Mouse (Mus musculus): ENCODE measurements around the gene Mccc2. TPM values are rescaled to one million over a fixed set of nuclear protein-coding genes. Genes with fewer than 3 reads are reported as not detected.

The Mccc2 gene
- polyA plus RNA-seq, 1 experiment from 2014 or later, result 32.5 TPM

GRCm38 (mm10) chr13:100005911-100006496 lies 9.4 kb downstream of the Mccc2 start:
- Histone ChIP-seq H3K9ac (replicated peaks) (no peak overlapping the region), H3K27me3 (ENCODE audit: insufficient read depth, low read length) (no peaks in the 10 kb centered on the region), H3K4me1 (ENCODE audit: insufficient read depth) (peaks cover 3% of the 10 kb centered on the region; the same call in 1 of the 2 replicates), H3K27ac (ENCODE audit: low read depth) (no peak overlapping the region; the same call in 1 of the 2 replicates), H3K4me2 (ENCODE audit: low read depth, low read length) (no peak overlapping the region), H3K9me3 (ENCODE audit: low read length) (no peaks in the 10 kb centered on the region), H3K4me3 (ENCODE audit: low read depth, low read length) (no peak overlapping the region), H3K36me3 (replicated peaks; ENCODE audit: insufficient read depth, low read length) (no peaks in the 10 kb centered on the region)
- ATAC-seq (peak; percentile 65), DNase-seq (no peak)
- WGBS (ENCODE audit: insufficient replicate concordance), result 59% methylated on average over 12 of the region's 12 CpGs
- no peak for TF ChIP-seq EP300 (IDR thresholded peaks at IDR 0.05; ENCODE audit: low read depth)
- TF ChIP-seq CTCF (IDR thresholded peaks at IDR 0.05; ENCODE audit: low read depth), result no peak

DNA sequence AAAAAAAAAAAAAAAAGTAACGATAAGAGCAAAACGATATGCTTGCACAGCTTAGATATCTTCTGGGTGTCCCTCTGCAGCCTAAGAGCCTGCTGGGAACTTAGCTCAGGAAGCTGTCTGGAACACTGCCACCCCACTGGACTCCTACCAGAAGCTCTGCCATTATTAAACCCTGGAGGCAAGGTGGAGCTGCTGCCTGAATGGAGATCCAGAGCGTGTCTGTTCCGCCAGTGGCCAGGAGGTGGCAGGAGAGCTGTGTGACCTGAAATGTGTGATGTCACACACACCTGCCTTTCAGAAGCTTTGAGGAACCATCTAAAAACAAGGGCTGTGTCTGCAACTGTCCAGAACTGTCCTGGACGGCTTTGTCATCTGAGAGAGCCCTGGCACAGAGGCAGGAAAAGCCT lies 13.6 kb downstream of the Mccc2 start:
- no peak overlapping the region for H3K27ac ChIP-seq (ENCODE audit: low read depth)
- H3K9me3 ChIP-seq (ENCODE audit: low read length), result no peaks in the 10 kb centered on the region
- peaks cover 3% of the 10 kb centered on the region; the same call in 1 of the 2 replicates for H3K4me1 ChIP-seq (ENCODE audit: insufficient read depth)
- no peaks in the 10 kb centered on the region for H3K36me3 ChIP-seq (replicated peaks; ENCODE audit: insufficient read depth, low read length)
- peak; percentile 75 for ATAC-seq
- peak; percentile 87 for DNase-seq
- no peaks in the 10 kb centered on the region for H3K27me3 ChIP-seq (ENCODE audit: insufficient read depth, low read length)
- no peak overlapping the region for H3K4me2 ChIP-seq (ENCODE audit: low read depth, low read length)
- WGBS (ENCODE audit: insufficient replicate concordance), result 26% methylated on average over 5 of the region's 5 CpGs
- no peak overlapping the region for H3K9ac ChIP-seq (replicated peaks)
- H3K4me3 ChIP-seq (ENCODE audit: low read depth, low read length), result no peak overlapping the region
- TF ChIP-seq CTCF (IDR thresholded peaks at IDR 0.05; ENCODE audit: low read depth) (peak; percentile 90), EP300 (IDR thresholded peaks at IDR 0.05; ENCODE audit: low read depth) (no peak)

- ATAC-seq, result no peak
Measured at GRCm38 (mm10) chr13:99999078-99999477, 16.4 kb downstream of the Mccc2 start.

GRCm38 (mm10) chr13:99998099-99998498 lies 17.3 kb downstream of the Mccc2 start:
- ATAC-seq, result no peak
- H3K27ac ChIP-seq (ENCODE audit: low read depth), result no peak overlapping the region
- H3K27me3 ChIP-seq (ENCODE audit: insufficient read depth, low read length), result no peaks in the 10 kb centered on the region
- WGBS (ENCODE audit: insufficient replicate concordance), result 85% methylated on average over 3 of the region's 3 CpGs
- no peaks in the 10 kb centered on the region for H3K36me3 ChIP-seq (replicated peaks; ENCODE audit: insufficient read depth, low read length)
- no peaks in the 10 kb centered on the region for H3K4me1 ChIP-seq (ENCODE audit: insufficient read depth)
- DNase-seq, result no peak
- TF ChIP-seq EP300 (IDR thresholded peaks at IDR 0.05; ENCODE audit: low read depth) (no peak), CTCF (IDR thresholded peaks at IDR 0.05; ENCODE audit: low read depth) (peak; percentile 30; the same call in 1 of the 2 replicates)
- no peak overlapping the region for H3K4me3 ChIP-seq (ENCODE audit: low read depth, low read length)
- H3K4me2 ChIP-seq (ENCODE audit: low read depth, low read length), result no peak overlapping the region
- H3K9ac ChIP-seq (replicated peaks), result no peak overlapping the region
- H3K9me3 ChIP-seq (ENCODE audit: low read length), result no peaks in the 10 kb centered on the region

More at GRCm38 (mm10) chr13:99999078-99999477, 16.4 kb downstream of the Mccc2 start:
- WGBS (ENCODE audit: insufficient replicate concordance), result 73% methylated on average over 3 of the region's 3 CpGs
- no peaks in the 10 kb centered on the region for H3K9me3 ChIP-seq (ENCODE audit: low read length)
- TF ChIP-seq CTCF (IDR thresholded peaks at IDR 0.05; ENCODE audit: low read depth), result no peak
- no peak for TF ChIP-seq EP300 (IDR thresholded peaks at IDR 0.05; ENCODE audit: low read depth)
- H3K27ac ChIP-seq (ENCODE audit: low read depth), result no peak overlapping the region
- no peak overlapping the region for H3K9ac ChIP-seq (replicated peaks)
- H3K4me1 ChIP-seq (ENCODE audit: insufficient read depth), result no peaks in the 10 kb centered on the region
- DNase-seq, result no peak
- no peaks in the 10 kb centered on the region for H3K36me3 ChIP-seq (replicated peaks; ENCODE audit: insufficient read depth, low read length)
- H3K4me3 ChIP-seq (ENCODE audit: low read depth, low read length), result no peak overlapping the region
- H3K4me2 ChIP-seq (ENCODE audit: low read depth, low read length), result no peak overlapping the region
- no peaks in the 10 kb centered on the region for H3K27me3 ChIP-seq (ENCODE audit: insufficient read depth, low read length)

DNA sequence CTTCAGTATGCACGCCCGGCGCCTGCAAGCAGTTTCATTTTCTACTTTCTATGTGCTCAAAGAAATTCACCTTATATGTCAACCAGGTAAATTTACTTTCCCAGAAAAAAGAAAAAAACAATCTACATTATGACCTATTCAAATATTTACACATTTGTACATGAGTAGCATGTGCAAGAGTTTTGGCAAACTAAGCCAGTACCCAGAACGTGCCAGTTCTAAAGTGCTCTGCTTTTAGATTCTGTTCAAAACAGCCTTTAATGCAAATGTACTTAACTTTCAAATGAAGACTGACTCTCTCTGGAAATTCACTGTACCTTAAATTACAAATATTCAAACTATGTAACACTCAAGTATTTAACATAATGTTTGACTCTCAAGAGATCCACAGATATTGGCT lies 25.8 kb downstream of the Mccc2 start:
- H3K36me3 ChIP-seq (replicated peaks; ENCODE audit: insufficient read depth, low read length), result peaks cover 8% of the 10 kb centered on the region; the same call in 1 of the 2 replicates
- WGBS (ENCODE audit: insufficient replicate concordance), result 81% methylated on average over 4 of the region's 4 CpGs

DNA sequence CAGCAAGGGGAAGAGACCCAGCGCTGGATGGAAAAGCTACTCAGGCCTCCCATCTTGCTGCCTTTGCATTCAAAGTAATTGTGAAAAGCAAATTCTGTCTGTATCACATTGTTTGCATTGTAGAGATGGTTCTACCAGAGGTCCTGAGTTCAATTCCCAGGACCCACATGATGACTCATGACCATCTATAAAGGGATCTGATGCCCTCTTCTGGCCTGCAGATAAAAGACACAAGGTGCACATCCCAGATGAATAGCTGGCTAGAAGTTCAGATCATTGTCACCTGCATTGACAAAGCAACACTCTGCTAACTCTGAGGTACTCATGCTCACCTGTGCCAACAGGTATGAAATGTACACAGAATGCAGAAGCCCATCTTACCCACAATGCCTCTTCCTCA lies 32.1 kb downstream of the Mccc2 start:
- 82% methylated on average over 1 of the region's 1 CpGs for WGBS (ENCODE audit: insufficient replicate concordance)
- no peak for DNase-seq
- TF ChIP-seq EP300 (IDR thresholded peaks at IDR 0.05; ENCODE audit: low read depth) (no peak), CTCF (IDR thresholded peaks at IDR 0.05; ENCODE audit: low read depth) (peak; percentile 37)
- H3K27me3 ChIP-seq (ENCODE audit: insufficient read depth, low read length), result no peaks in the 10 kb centered on the region
- no peak overlapping the region for H3K4me3 ChIP-seq (ENCODE audit: low read depth, low read length)
- ATAC-seq, result no peak
- no peak overlapping the region for H3K4me2 ChIP-seq (ENCODE audit: low read depth, low read length)
- no peaks in the 10 kb centered on the region for H3K4me1 ChIP-seq (ENCODE audit: insufficient read depth)
- no peak overlapping the region for H3K9ac ChIP-seq (replicated peaks)
- H3K27ac ChIP-seq (ENCODE audit: low read depth), result no peak overlapping the region
- no peaks in the 10 kb centered on the region for H3K9me3 ChIP-seq (ENCODE audit: low read length)
- 0 out of 2 replicates have a peak, but pooled peaks cover 10% of the 10 kb centered on the region for H3K36me3 ChIP-seq (replicated peaks; ENCODE audit: insufficient read depth, low read length)

More for the DNA sequence above, 25.8 kb downstream of the Mccc2 start:
- Histone ChIP-seq H3K4me2 (ENCODE audit: low read depth, low read length) (no peak overlapping the region), H3K4me3 (ENCODE audit: low read depth, low read length) (no peak overlapping the region), H3K9me3 (ENCODE audit: low read length) (no peaks in the 10 kb centered on the region), H3K9ac (replicated peaks) (no peak overlapping the region), H3K27ac (ENCODE audit: low read depth) (no peak overlapping the region), H3K27me3 (ENCODE audit: insufficient read depth, low read length) (no peaks in the 10 kb centered on the region), H3K4me1 (ENCODE audit: insufficient read depth) (no peaks in the 10 kb centered on the region)
- no peak for ATAC-seq
- TF ChIP-seq EP300 (IDR thresholded peaks at IDR 0.05; ENCODE audit: low read depth) (no peak), CTCF (IDR thresholded peaks at IDR 0.05; ENCODE audit: low read depth) (no peak)
- DNase-seq, result no peak

All from liver, postnatal 0 days (tissue).